Mouse (Mus musculus): Measurements from ENCODE around the gene Dnmt3a. TPM values are rescaled to one million over a fixed set of nuclear protein-coding genes. Genes with fewer than 3 reads are reported as not detected.

The Dnmt3a gene
- polyA plus RNA-seq, 1 experiment from 2014 or later, result 117 TPM

GRCm38 (mm10) chr12:3834373-3835314 is 28.8 kb downstream of the Dnmt3a start:
- H3K27ac ChIP-seq, result peak overlapping the region; percentile 81
- no peaks in the 10 kb centered on the region for H3K9me3 ChIP-seq
- H3K4me1 ChIP-seq, result peaks cover 52% of the 10 kb centered on the region
- peaks cover 27% of the 10 kb centered on the region for H3K36me3 ChIP-seq (replicated peaks)
- H3K27me3 ChIP-seq (ENCODE audit: poor library complexity, severe bottlenecking), result peaks cover 28% of the 10 kb centered on the region
- peak; percentile 48 for DNase-seq (ENCODE audit: extremely low spot score, low spot score)
- 9% methylated on average over 21 of the region's 21 CpGs for WGBS
- H3K4me3 ChIP-seq, result peak overlapping the region; percentile 27

GRCm38 (mm10) chr12:3835576-3835975 is 29.8 kb downstream of the Dnmt3a start:
- Histone ChIP-seq H3K4me3 (no peak overlapping the region), H3K36me3 (replicated peaks) (peaks cover 35% of the 10 kb centered on the region), H3K9me3 (no peaks in the 10 kb centered on the region), H3K4me1 (peaks cover 52% of the 10 kb centered on the region), H3K27ac (no peak overlapping the region), H3K27me3 (ENCODE audit: poor library complexity, severe bottlenecking) (peaks cover 35% of the 10 kb centered on the region)
- DNase-seq (ENCODE audit: extremely low spot score, low spot score), result no peak
- WGBS, result 71% methylated on average over 2 of the region's 2 CpGs

- DNase-seq (ENCODE audit: extremely low spot score, low spot score), result no peak
- Histone ChIP-seq H3K27me3 (ENCODE audit: poor library complexity, severe bottlenecking) (peaks cover 39% of the 10 kb centered on the region), H3K4me3 (no peak overlapping the region), H3K9me3 (no peaks in the 10 kb centered on the region), H3K4me1 (peaks cover 56% of the 10 kb centered on the region), H3K27ac (no peak overlapping the region), H3K36me3 (replicated peaks) (peaks cover 42% of the 10 kb centered on the region)
- 65% methylated on average over 9 of the region's 9 CpGs for WGBS
Observed at GRCm38 (mm10) chr12:3837081-3837832, 31.4 kb downstream of the Dnmt3a start.

GRCm38 (mm10) chr12:3838009-3838408 is 32.2 kb downstream of the Dnmt3a start:
- no peak overlapping the region for H3K27ac ChIP-seq
- 88% methylated on average over 4 of the region's 4 CpGs for WGBS
- H3K4me1 ChIP-seq, result peaks cover 54% of the 10 kb centered on the region
- H3K27me3 ChIP-seq (ENCODE audit: poor library complexity, severe bottlenecking), result peaks cover 33% of the 10 kb centered on the region
- H3K36me3 ChIP-seq (replicated peaks), result peaks cover 42% of the 10 kb centered on the region
- DNase-seq (ENCODE audit: extremely low spot score, low spot score), result no peak
- H3K4me3 ChIP-seq, result no peak overlapping the region
- H3K9me3 ChIP-seq, result no peaks in the 10 kb centered on the region

GRCm38 (mm10) chr12:3839662-3840061 is 33.9 kb downstream of the Dnmt3a start:
- Histone ChIP-seq H3K27ac (no peak overlapping the region), H3K4me1 (peaks cover 53% of the 10 kb centered on the region), H3K36me3 (replicated peaks) (peaks cover 42% of the 10 kb centered on the region), H3K27me3 (ENCODE audit: poor library complexity, severe bottlenecking) (peaks cover 33% of the 10 kb centered on the region), H3K9me3 (no peaks in the 10 kb centered on the region), H3K4me3 (no peak overlapping the region)
- 75% methylated on average over 1 of the region's 1 CpGs for WGBS
- DNase-seq (ENCODE audit: extremely low spot score, low spot score), result no peak

GRCm38 (mm10) chr12:3841121-3841520 is 35.3 kb downstream of the Dnmt3a start:
- Histone ChIP-seq H3K27ac (no peak overlapping the region), H3K4me3 (no peak overlapping the region), H3K9me3 (no peaks in the 10 kb centered on the region), H3K27me3 (ENCODE audit: poor library complexity, severe bottlenecking) (peaks cover 33% of the 10 kb centered on the region), H3K4me1 (peaks cover 41% of the 10 kb centered on the region), H3K36me3 (replicated peaks) (peaks cover 38% of the 10 kb centered on the region)
- no peak for DNase-seq (ENCODE audit: extremely low spot score, low spot score)
- WGBS, result 79% methylated on average over 4 of the region's 4 CpGs

GRCm38 (mm10) chr12:3842843-3843242 is 37.0 kb downstream of the Dnmt3a start:
- Histone ChIP-seq H3K4me1 (peaks cover 24% of the 10 kb centered on the region), H3K36me3 (replicated peaks) (peaks cover 28% of the 10 kb centered on the region), H3K4me3 (no peak overlapping the region), H3K27ac (peak overlapping the region; percentile 60), H3K9me3 (no peaks in the 10 kb centered on the region), H3K27me3 (ENCODE audit: poor library complexity, severe bottlenecking) (peaks cover 36% of the 10 kb centered on the region)
- WGBS, result 62% methylated on average over 6 of the region's 6 CpGs
- no peak for DNase-seq (ENCODE audit: extremely low spot score, low spot score)

GRCm38 (mm10) chr12:3843371-3843861 is 37.6 kb downstream of the Dnmt3a start:
- Histone ChIP-seq H3K4me1 (peaks cover 24% of the 10 kb centered on the region), H3K36me3 (replicated peaks) (peaks cover 24% of the 10 kb centered on the region), H3K27ac (peak overlapping the region; percentile 60), H3K27me3 (ENCODE audit: poor library complexity, severe bottlenecking) (peaks cover 31% of the 10 kb centered on the region), H3K9me3 (no peaks in the 10 kb centered on the region), H3K4me3 (no peak overlapping the region)
- DNase-seq (ENCODE audit: extremely low spot score, low spot score), result peak; percentile 49
- WGBS, result 26% methylated on average over 7 of the region's 7 CpGs

- H3K9me3 ChIP-seq, result no peaks in the 10 kb centered on the region
- 41% methylated on average over 7 of the region's 7 CpGs for WGBS
- H3K4me1 ChIP-seq, result peaks cover 24% of the 10 kb centered on the region
- H3K27me3 ChIP-seq (ENCODE audit: poor library complexity, severe bottlenecking), result peaks cover 31% of the 10 kb centered on the region
- 0 out of 2 replicates have a peak overlapping the region, but pooled peaks have one; percentile 60 for H3K27ac ChIP-seq
- no peak for DNase-seq (ENCODE audit: extremely low spot score, low spot score)
- peaks cover 21% of the 10 kb centered on the region for H3K36me3 ChIP-seq (replicated peaks)
- no peak overlapping the region for H3K4me3 ChIP-seq
Observed at GRCm38 (mm10) chr12:3843918-3844317, 38.1 kb downstream of the Dnmt3a start.

GRCm38 (mm10) chr12:3844335-3844734 is 38.5 kb downstream of the Dnmt3a start:
- peaks cover 31% of the 10 kb centered on the region for H3K27me3 ChIP-seq (ENCODE audit: poor library complexity, severe bottlenecking)
- no peaks in the 10 kb centered on the region for H3K9me3 ChIP-seq
- no peak for DNase-seq (ENCODE audit: extremely low spot score, low spot score)
- WGBS, result 83% methylated on average over 5 of the region's 5 CpGs
- H3K4me3 ChIP-seq, result no peak overlapping the region
- H3K4me1 ChIP-seq, result peaks cover 24% of the 10 kb centered on the region
- 0 out of 2 replicates have a peak overlapping the region, but pooled peaks have one; percentile 17 for H3K27ac ChIP-seq
- H3K36me3 ChIP-seq (replicated peaks), result peaks cover 19% of the 10 kb centered on the region

GRCm38 (mm10) chr12:3849481-3849880 is 43.7 kb downstream of the Dnmt3a start:
- DNase-seq (ENCODE audit: extremely low spot score, low spot score), result no peak
- H3K4me1 ChIP-seq, result peaks cover 18% of the 10 kb centered on the region
- H3K27ac ChIP-seq, result no peak overlapping the region

GRCm38 (mm10) chr12:3850165-3850564 is 44.4 kb downstream of the Dnmt3a start:
- peaks cover 22% of the 10 kb centered on the region for H3K36me3 ChIP-seq (replicated peaks)
- peaks cover 29% of the 10 kb centered on the region for H3K27me3 ChIP-seq (ENCODE audit: poor library complexity, severe bottlenecking)
- no peak for DNase-seq (ENCODE audit: extremely low spot score, low spot score)
- no peaks in the 10 kb centered on the region for H3K9me3 ChIP-seq
- H3K4me1 ChIP-seq, result peaks cover 17% of the 10 kb centered on the region
- 40% methylated on average over 5 of the region's 5 CpGs for WGBS
- no peak overlapping the region for H3K4me3 ChIP-seq
- H3K27ac ChIP-seq, result peak overlapping the region; percentile 32

More at GRCm38 (mm10) chr12:3849481-3849880, 43.7 kb downstream of the Dnmt3a start:
- Histone ChIP-seq H3K4me3 (no peak overlapping the region), H3K9me3 (no peaks in the 10 kb centered on the region), H3K27me3 (ENCODE audit: poor library complexity, severe bottlenecking) (peaks cover 29% of the 10 kb centered on the region), H3K36me3 (replicated peaks) (peaks cover 22% of the 10 kb centered on the region)
- 90% methylated on average over 13 of the region's 13 CpGs for WGBS
